Mouse (Mus musculus) megakaryocyte, embryonic 14.5 days (primary cell): Measurements from ENCODE around the gene Map4.

Experiments used
- FLI1 ChIP-seq: IDR thresholded peaks from 2 replicates; pipeline ENCODE4 v1.6.1; 2012; ENCODE audit warnings: low read length, inconsistent platforms, mixed read lengths
- GATA1 ChIP-seq: IDR thresholded peaks from 3 replicates; pipeline ENCODE4 v1.6.1; 2012; ENCODE audit warnings: mixed read lengths, low read length, inconsistent platforms, borderline replicate concordance

- TF ChIP-seq FLI1 = no peak
- TF ChIP-seq GATA1 = no peak
Measured at GRCm38 (mm10) chr9:110051869-110052661, 120.8 kb downstream of the Map4 start.
